Mouse (Mus musculus): ENCODE data around the gene Gm11733.

Gene Gm11733

GRCm38 (mm10) chr11:117535491-117536304, 51.5 kb downstream of the Gm11733 start:
- no peak for DNase-seq (ENCODE audit: low spot score)

- no peak for DNase-seq (ENCODE audit: low spot score)
Measured at GRCm38 (mm10) chr11:117536586-117536985, 52.4 kb downstream of the Gm11733 start.
